Mouse (Mus musculus) spleen, adult 2 months (tissue): ENCODE results near the gene P3h2. TPM values are rescaled to one million over a fixed set of nuclear protein-coding genes. Genes with fewer than 3 reads are reported as not detected.

Experiments used
- DNase-seq, 2 experiments: peaks; one replicate each; pipeline versions ENCODE4 v3.0.0 to v3.0.0-alpha.2; 2012 to 2021; ENCODE audit warnings: low spot score in 2 of 2, low read depth in 1 of 2
- H3K27ac ChIP-seq: fragments of 200-500 bp; 2 replicates; pipeline ENCODE4 v1.5.1; 2012; ENCODE audit warnings: low read length, inconsistent platforms; ENCODE audit not compliant: insufficient read depth
- H3K27me3 ChIP-seq: fragments of 200-500 bp; 2 replicates; pipeline ENCODE4 v1.6.1; 2012; ENCODE audit warnings: mild to moderate bottlenecking, moderate library complexity, low read length, inconsistent platforms; ENCODE audit not compliant: control insufficient read depth, insufficient read depth
- H3K36me3 ChIP-seq: fragments of 200-500 bp; 2 replicates; pipeline ENCODE4 v1.6.1; 2012; ENCODE audit warnings: mild to moderate bottlenecking, low read length, inconsistent platforms; ENCODE audit not compliant: control insufficient read depth, insufficient read depth
- H3K4me1 ChIP-seq: fragments of 200-500 bp; 2 replicates; pipeline ENCODE4 v1.6.1; 2011; ENCODE audit warnings: inconsistent platforms; ENCODE audit not compliant: control insufficient read depth, insufficient read depth, insufficient read length
- H3K4me3 ChIP-seq: fragments of 200-500 bp; 2 replicates; pipeline ENCODE4 v1.5.1; 2011; ENCODE audit warnings: mild to moderate bottlenecking, inconsistent platforms; ENCODE audit not compliant: insufficient read depth, insufficient read length; ENCODE audit errors: extremely low read depth
- CTCF ChIP-seq: fragments of 200-500 bp; IDR thresholded peaks from 2 replicates; pipeline ENCODE4 v1.5.1; 2011; ENCODE audit warnings: mild to moderate bottlenecking, inconsistent platforms; ENCODE audit not compliant: insufficient read depth, insufficient read length, insufficient replicate concordance; ENCODE audit errors: extremely low read depth
- POLR2A ChIP-seq: fragments of 200-500 bp; IDR thresholded peaks from 2 replicates; pipeline ENCODE4 v1.6.1; 2011; ENCODE audit warnings: low read depth, low read length, inconsistent platforms
- WGBS: fragments of 180-500 bp; shearing (Covaris S2); methylation state at CpG from one replicate; pipeline ENCODE4 v1.1.7; 2018; 5-methylcytosine and 5-hydroxymethylcytosine counted together
- polyA plus RNA-seq: library from polyadenylated mRNA; depleted of rRNA; stranded (reverse); fragments of >200 nt; gene quantifications from 2 replicates; pipeline ENCODE4 v1.2.3, GENCODE M21; 2012; rRNA removed

P3h2 gene
- polyA plus RNA-seq = 6.1 and 8.7 TPM in 2 replicates

DNA sequence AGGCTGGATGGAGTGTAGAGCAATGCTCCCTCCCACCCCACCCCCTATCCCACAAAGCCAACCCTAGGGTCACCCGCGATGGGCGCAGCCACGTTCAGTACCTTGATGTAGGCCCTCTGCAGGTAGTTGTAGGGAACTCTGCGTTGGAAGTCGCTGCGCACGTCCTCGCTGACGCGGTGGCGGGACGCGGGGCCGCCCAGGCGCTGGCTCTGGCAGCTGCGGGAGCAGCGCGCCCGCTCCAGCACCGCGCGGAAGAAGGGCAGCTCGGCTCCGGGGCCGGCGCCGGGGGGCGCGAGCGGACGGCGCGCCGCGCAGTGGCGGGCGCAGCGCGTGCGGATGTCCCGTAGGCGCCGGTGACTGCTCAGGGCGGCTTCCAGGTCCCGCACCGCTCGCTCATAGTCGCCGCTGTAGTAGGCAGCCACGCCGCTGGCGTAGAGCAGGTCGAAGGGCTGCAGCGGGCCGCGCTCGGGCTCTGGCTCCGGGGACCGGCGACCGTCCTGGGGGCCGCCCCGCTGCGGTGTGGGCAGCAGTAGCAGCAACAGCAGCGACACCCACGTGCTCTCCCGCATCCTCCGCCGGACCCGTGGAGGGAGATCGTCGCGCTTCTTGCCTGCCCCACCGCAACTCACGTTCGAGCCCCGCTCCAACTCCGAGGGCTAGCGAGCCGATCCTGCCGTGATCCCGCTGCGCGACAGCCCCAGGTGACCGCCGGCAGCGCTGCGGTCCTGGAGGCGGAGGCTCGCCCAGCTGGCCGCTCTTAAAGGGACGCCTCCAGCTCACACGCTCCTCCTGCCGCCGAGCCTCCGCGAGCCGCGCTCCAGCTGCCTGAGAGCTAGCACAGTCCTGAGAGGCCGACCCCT is at the start of gene P3h2:
Gene P3h2, minus strand, starts transcription at position 670 of the 860 bp plus-strand sequence.
- TF ChIP-seq CTCF (no peak), POLR2A (no peak)
- 1% methylated on average over 90 of the region's 101 CpGs for WGBS
- DNase-seq = no peak
- Histone ChIP-seq H3K4me1 (no peaks in the 10 kb centered on the region), H3K4me3 (peak within 1 kb of the TSS; percentile 58), H3K27me3 (peaks cover 11% of the 10 kb centered on the region), H3K36me3 (no peaks in the 10 kb centered on the region), H3K27ac (peak within 1 kb of the TSS; percentile 64)

GRCm38 (mm10) chr16:26152258-26152657 is 46.7 kb upstream of the P3h2 start:
- Histone ChIP-seq H3K4me3 (no peak overlapping the region), H3K36me3 (no peaks in the 10 kb centered on the region), H3K27ac (no peak overlapping the region), H3K4me1 (no peaks in the 10 kb centered on the region), H3K27me3 (no peaks in the 10 kb centered on the region)
- TF ChIP-seq CTCF (no peak), POLR2A (no peak)
- 81% methylated on average over 2 of the region's 2 CpGs for WGBS
- DNase-seq = no peak

GRCm38 (mm10) chr16:26150943-26151342 is 45.4 kb upstream of the P3h2 start:
- Histone ChIP-seq H3K36me3 (no peaks in the 10 kb centered on the region), H3K4me1 (no peaks in the 10 kb centered on the region), H3K4me3 (no peak overlapping the region), H3K27me3 (no peaks in the 10 kb centered on the region), H3K27ac (no peak overlapping the region)
- 83% methylated on average over 1 of the region's 1 CpGs for WGBS
- no peak for DNase-seq
- TF ChIP-seq POLR2A = no peak
- no peak for TF ChIP-seq CTCF

- no peaks in the 10 kb centered on the region for H3K27me3 ChIP-seq
- 82% methylated on average over 1 of the region's 1 CpGs for WGBS
- no peak for TF ChIP-seq CTCF
- TF ChIP-seq POLR2A = no peak
- no peak overlapping the region for H3K4me3 ChIP-seq
- H3K4me1 ChIP-seq = no peaks in the 10 kb centered on the region
- no peak overlapping the region for H3K27ac ChIP-seq
- no peaks in the 10 kb centered on the region for H3K36me3 ChIP-seq
- DNase-seq = no peak
Measured at GRCm38 (mm10) chr16:26146853-26147252, 41.3 kb upstream of the P3h2 start.

DNA sequence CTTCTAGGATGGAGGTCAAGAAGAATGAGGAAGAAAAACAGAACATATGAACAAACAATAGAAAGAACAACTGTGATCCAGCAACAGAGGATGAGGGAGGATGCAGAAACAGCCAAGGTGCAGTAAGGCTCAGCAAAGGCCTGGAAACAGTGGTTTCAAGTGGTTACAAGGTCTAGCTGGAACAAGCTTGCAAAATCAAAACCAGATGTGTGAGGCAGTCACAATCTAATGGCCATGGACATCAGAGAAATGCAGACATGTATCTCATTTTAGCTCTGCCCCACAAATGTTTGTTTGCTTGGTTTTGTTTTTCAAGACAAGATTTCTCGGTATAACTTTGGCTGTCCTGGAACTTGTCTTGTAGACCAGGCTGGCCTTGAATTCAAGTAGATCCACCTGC is 25.5 kb upstream of the P3h2 start:
- Histone ChIP-seq H3K36me3 (no peaks in the 10 kb centered on the region), H3K27me3 (no peaks in the 10 kb centered on the region), H3K27ac (no peak overlapping the region), H3K4me3 (no peak overlapping the region), H3K4me1 (no peaks in the 10 kb centered on the region)
- WGBS = 86% methylated on average over 1 of the region's 1 CpGs
- TF ChIP-seq POLR2A = no peak
- no peak for TF ChIP-seq CTCF
- no peak for DNase-seq

- DNase-seq = no peak
- Histone ChIP-seq H3K27me3 (peaks cover 11% of the 10 kb centered on the region), H3K27ac (no peak overlapping the region), H3K36me3 (no peaks in the 10 kb centered on the region), H3K4me1 (no peaks in the 10 kb centered on the region), H3K4me3 (no peak overlapping the region)
- WGBS = 65% methylated on average over 5 of the region's 5 CpGs
- no peak for TF ChIP-seq CTCF
- no peak for TF ChIP-seq POLR2A
Measured at GRCm38 (mm10) chr16:26106618-26107017, 1.0 kb upstream of the P3h2 start.

- no peak for TF ChIP-seq CTCF
- TF ChIP-seq POLR2A = no peak
- DNase-seq = no peak
- no peak overlapping the region for H3K27ac ChIP-seq
- H3K4me3 ChIP-seq = peak overlapping the region; percentile 57; the same call in 1 of the 2 replicates
- no peaks in the 10 kb centered on the region for H3K4me1 ChIP-seq
- H3K27me3 ChIP-seq = peaks cover 11% of the 10 kb centered on the region
- 2% methylated on average over 5 of the region's 5 CpGs for WGBS
- no peaks in the 10 kb centered on the region for H3K36me3 ChIP-seq
Measured at GRCm38 (mm10) chr16:26106041-26106617, 545 bp upstream of the P3h2 start.
